Mouse (Mus musculus) liver, postnatal 0 days (tissue): ENCODE data around the gene Gfpt2.

Experiments
- CTCF ChIP-seq: sonication (generic); IDR thresholded peaks from 2 replicates; pipeline ENCODE4 v1.5.1; 2016; ENCODE audit warnings: antibody characterized with exemption, low read depth
- EP300 ChIP-seq: IDR thresholded peaks from 2 replicates; pipeline ENCODE4 v1.6.1; 2016; ENCODE audit warnings: antibody characterized with exemption, low read depth, mild to moderate bottlenecking

GRCm38 (mm10) chr11:49832962-49833361 is 39.0 kb downstream of the Gfpt2 start:
- no peak for TF ChIP-seq CTCF
- TF ChIP-seq EP300: no peak
